Mouse (Mus musculus) liver, postnatal 0 days (tissue): ENCODE measurements around the gene Mrpl42. TPM values are rescaled to one million over a fixed set of nuclear protein-coding genes. Genes with fewer than 3 reads are reported as not detected.

Experiments used
- ATAC-seq: fragments of 200-750 bp; cut with Nextera tagmentation; 2 replicates; pipeline ENCODE4 v1.8.0; 2017; ENCODE audit warnings: mild to moderate bottlenecking, moderate library complexity
- DNase-seq: peaks from one replicate; pipeline ENCODE4 v3.0.0-alpha.2; 2016
- H3K27ac ChIP-seq: fragments of 300-500 bp; sonication (generic); 2 replicates; pipeline ENCODE4 v1.5.1; 2014; ENCODE audit warnings: antibody characterized with exemption, moderate library complexity, mild to moderate bottlenecking, low read depth
- H3K27me3 ChIP-seq: fragments of 300-500 bp; sonication (generic); 2 replicates; pipeline ENCODE4 v1.6.1; 2014; ENCODE audit warnings: low read length, control low read depth, mixed read lengths; ENCODE audit not compliant: insufficient read depth
- H3K36me3 ChIP-seq: fragments of 300-500 bp; sonication (generic); replicated peaks from 2 replicates; pipeline ENCODE4 v1.6.1; 2014; ENCODE audit warnings: mild to moderate bottlenecking, control low read depth, low read length, moderate library complexity, mixed read lengths; ENCODE audit not compliant: insufficient read depth
- H3K4me1 ChIP-seq: fragments of 300-500 bp; sonication (generic); 2 replicates; pipeline ENCODE4 v1.6.1; 2014; ENCODE audit warnings: antibody characterized with exemption, mild to moderate bottlenecking, control low read depth; ENCODE audit not compliant: insufficient read depth
- H3K4me2 ChIP-seq: fragments of 300-500 bp; sonication (generic); 2 replicates; pipeline ENCODE4 v1.6.1; 2014; ENCODE audit warnings: low read depth, mild to moderate bottlenecking, low read length, moderate library complexity, mixed read lengths
- H3K4me3 ChIP-seq: fragments of 300-500 bp; sonication (generic); 2 replicates; pipeline ENCODE4 v1.5.1; 2014; ENCODE audit warnings: low read depth, low read length
- H3K9ac ChIP-seq: fragments of 300-500 bp; sonication (generic); replicated peaks from 2 replicates; pipeline ENCODE4 v1.6.1; 2014; ENCODE audit warnings: mild to moderate bottlenecking, moderate library complexity
- H3K9me3 ChIP-seq: fragments of 300-500 bp; sonication (generic); 2 replicates; pipeline ENCODE4 v1.6.1; 2016; ENCODE audit warnings: mild to moderate bottlenecking, control low read depth, low read length, mixed read lengths
- CTCF ChIP-seq: sonication (generic); IDR thresholded peaks from 2 replicates; pipeline ENCODE4 v1.5.1; 2016; ENCODE audit warnings: antibody characterized with exemption, low read depth
- EP300 ChIP-seq: IDR thresholded peaks from 2 replicates; pipeline ENCODE4 v1.6.1; 2016; ENCODE audit warnings: antibody characterized with exemption, low read depth, mild to moderate bottlenecking
- WGBS: fragments of 180-500 bp; shearing (Covaris S2); extraction: QIAGEN DNeasy Blood & Tissue Kit; methylation state at CpG from one replicate; pipeline ENCODE4 v1.1.7; 2014; ENCODE audit not compliant: insufficient replicate concordance; 5-methylcytosine and 5-hydroxymethylcytosine counted together
- polyA plus RNA-seq: library from polyadenylated mRNA; unstranded; fragments of >200 nt; fragmentation: Nextera tagmentation; extraction: Ambion mirVana; gene quantifications from 2 replicates; pipeline ENCODE4 v1.2.1, GENCODE M21; 2015

The Mrpl42 gene
- polyA plus RNA-seq, 1 experiment from 2014 or later = 163 TPM

- no peak overlapping the region for H3K4me2 ChIP-seq
- H3K4me1 ChIP-seq = peaks cover 8% of the 10 kb centered on the region
- 79% methylated on average over 8 of the region's 8 CpGs for WGBS
- no peak overlapping the region for H3K9ac ChIP-seq
- ATAC-seq = no peak
- H3K4me3 ChIP-seq = no peak overlapping the region
- TF ChIP-seq EP300 = no peak
- TF ChIP-seq CTCF = 0 out of 2 replicates have a peak, but pooled peaks have one; percentile 5
- H3K27ac ChIP-seq = no peak overlapping the region
- H3K27me3 ChIP-seq = no peaks in the 10 kb centered on the region
- DNase-seq = no peak
- no peaks in the 10 kb centered on the region for H3K36me3 ChIP-seq
- H3K9me3 ChIP-seq = no peaks in the 10 kb centered on the region
Measured at GRCm38 (mm10) chr10:95535399-95536221, 33.9 kb upstream of the Mrpl42 start.

- Histone ChIP-seq H3K4me2 (no peak overlapping the region), H3K4me3 (no peak overlapping the region), H3K4me1 (peaks cover 18% of the 10 kb centered on the region), H3K27me3 (no peaks in the 10 kb centered on the region), H3K9ac (no peak overlapping the region), H3K9me3 (no peaks in the 10 kb centered on the region), H3K27ac (no peak overlapping the region), H3K36me3 (no peaks in the 10 kb centered on the region)
- DNase-seq (no peak), ATAC-seq (no peak)
- WGBS = 85% methylated on average over 7 of the region's 7 CpGs
- TF ChIP-seq EP300 (no peak), CTCF (no peak)
Measured at GRCm38 (mm10) chr10:95533382-95533781, 31.6 kb upstream of the Mrpl42 start.

- H3K4me2 ChIP-seq = no peak overlapping the region
- no peak overlapping the region for H3K9ac ChIP-seq
- ATAC-seq (no peak), DNase-seq (no peak)
- no peak overlapping the region for H3K4me3 ChIP-seq
- H3K9me3 ChIP-seq = no peaks in the 10 kb centered on the region
- H3K27ac ChIP-seq = no peak overlapping the region
- peaks cover 18% of the 10 kb centered on the region for H3K4me1 ChIP-seq
- H3K27me3 ChIP-seq = no peaks in the 10 kb centered on the region
- no peaks in the 10 kb centered on the region for H3K36me3 ChIP-seq
- TF ChIP-seq CTCF = no peak
- TF ChIP-seq EP300 = no peak
- WGBS = 65% methylated on average over 5 of the region's 5 CpGs
Measured at GRCm38 (mm10) chr10:95532916-95533315, 31.2 kb upstream of the Mrpl42 start.

- Histone ChIP-seq H3K27me3 (no peaks in the 10 kb centered on the region), H3K36me3 (no peaks in the 10 kb centered on the region), H3K4me2 (no peak overlapping the region), H3K9ac (no peak overlapping the region), H3K9me3 (no peaks in the 10 kb centered on the region), H3K4me3 (no peak overlapping the region), H3K4me1 (peaks cover 21% of the 10 kb centered on the region), H3K27ac (0 out of 2 replicates have a peak overlapping the region, but pooled peaks have one; percentile 22)
- no peak for DNase-seq
- no peak for ATAC-seq
- 80% methylated on average over 2 of the region's 2 CpGs for WGBS
- TF ChIP-seq EP300 (no peak), CTCF (no peak)
Measured at GRCm38 (mm10) chr10:95530551-95531121, 28.9 kb upstream of the Mrpl42 start.

- TF ChIP-seq CTCF = no peak
Measured at GRCm38 (mm10) chr10:95526495-95527122, 24.9 kb upstream of the Mrpl42 start.

GRCm38 (mm10) chr10:95525871-95526270, 24.1 kb upstream of the Mrpl42 start:
- Histone ChIP-seq H3K27ac (no peak overlapping the region), H3K36me3 (peaks cover 3% of the 10 kb centered on the region; the same call in 1 of the 2 replicates), H3K4me3 (no peak overlapping the region), H3K4me1 (peaks cover 17% of the 10 kb centered on the region), H3K9ac (no peak overlapping the region), H3K27me3 (no peaks in the 10 kb centered on the region), H3K9me3 (no peaks in the 10 kb centered on the region), H3K4me2 (no peak overlapping the region)
- no peak for ATAC-seq
- TF ChIP-seq CTCF = no peak
- TF ChIP-seq EP300 = no peak
- no peak for DNase-seq
- 94% methylated on average over 5 of the region's 5 CpGs for WGBS

More at GRCm38 (mm10) chr10:95526495-95527122, 24.9 kb upstream of the Mrpl42 start:
- ATAC-seq (no peak), DNase-seq (no peak)
- Histone ChIP-seq H3K4me2 (no peak overlapping the region), H3K27ac (0 out of 2 replicates have a peak overlapping the region, but pooled peaks have one; percentile 7), H3K9me3 (no peaks in the 10 kb centered on the region), H3K27me3 (no peaks in the 10 kb centered on the region), H3K4me3 (no peak overlapping the region), H3K4me1 (peaks cover 20% of the 10 kb centered on the region), H3K36me3 (peaks cover 3% of the 10 kb centered on the region; the same call in 1 of the 2 replicates), H3K9ac (no peak overlapping the region)
- WGBS = 79% methylated on average over 5 of the region's 5 CpGs
